Mouse (Mus musculus) layer of hippocampus, postnatal 36 days (tissue): ENCODE results near the gene Gm21905. TPM values are rescaled to one million over a fixed set of nuclear protein-coding genes. Genes with fewer than 3 reads are reported as not detected.

Experiments
- DNase-seq, 2 experiments: peaks; one replicate each; pipeline ENCODE4 v3.0.0; 2022
- total RNA-seq, 2 experiments: library from RNA; stranded (reverse); gene quantifications; 2 replicates each; pipeline ENCODE4 v1.2.3; 2021

Gm21905 gene
- total RNA-seq = not detected

DNA sequence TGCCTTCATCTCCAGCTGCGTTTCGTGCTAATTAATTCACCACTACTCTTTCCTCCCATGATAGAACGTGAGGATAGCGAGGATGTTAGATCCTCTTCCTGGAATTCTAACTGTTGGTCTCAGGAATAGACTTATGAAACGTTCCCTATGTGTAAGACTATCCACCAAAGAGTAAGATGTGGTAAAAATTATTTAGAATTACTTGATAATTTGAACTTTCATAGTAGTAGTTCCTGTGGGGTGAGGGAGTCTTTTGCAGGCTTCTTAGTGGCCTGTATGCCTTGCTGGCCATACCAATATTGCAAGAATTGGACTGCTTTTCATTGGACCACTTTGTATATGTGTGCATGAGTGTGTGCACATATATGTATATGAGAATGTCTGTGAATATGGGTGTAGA is at the start of gene Gm21905:
Gene Gm21905 (minus strand): TSS at position 101 of the 400 bp plus-strand sequence.
- no peak for DNase-seq

DNA sequence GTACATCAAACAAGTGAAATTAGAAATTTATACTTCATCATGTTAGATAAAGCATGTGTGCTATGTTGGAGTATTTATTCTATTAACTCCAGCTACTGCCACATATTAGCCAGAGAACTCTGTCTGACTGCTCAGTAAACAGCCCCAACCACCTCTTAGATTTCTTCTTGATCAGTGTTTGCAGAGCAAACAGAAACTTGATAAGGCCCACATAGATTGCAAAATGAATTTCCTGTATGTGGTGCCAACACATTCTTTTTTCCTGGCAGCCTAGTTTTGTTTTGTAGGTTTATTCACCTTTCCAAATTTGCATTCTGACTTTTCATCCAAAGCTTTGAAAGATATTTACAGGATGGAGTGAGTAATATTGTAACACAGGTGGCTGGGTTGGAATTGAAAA is 44.2 kb upstream of the Gm21905 start:
- no peak for DNase-seq

DNA sequence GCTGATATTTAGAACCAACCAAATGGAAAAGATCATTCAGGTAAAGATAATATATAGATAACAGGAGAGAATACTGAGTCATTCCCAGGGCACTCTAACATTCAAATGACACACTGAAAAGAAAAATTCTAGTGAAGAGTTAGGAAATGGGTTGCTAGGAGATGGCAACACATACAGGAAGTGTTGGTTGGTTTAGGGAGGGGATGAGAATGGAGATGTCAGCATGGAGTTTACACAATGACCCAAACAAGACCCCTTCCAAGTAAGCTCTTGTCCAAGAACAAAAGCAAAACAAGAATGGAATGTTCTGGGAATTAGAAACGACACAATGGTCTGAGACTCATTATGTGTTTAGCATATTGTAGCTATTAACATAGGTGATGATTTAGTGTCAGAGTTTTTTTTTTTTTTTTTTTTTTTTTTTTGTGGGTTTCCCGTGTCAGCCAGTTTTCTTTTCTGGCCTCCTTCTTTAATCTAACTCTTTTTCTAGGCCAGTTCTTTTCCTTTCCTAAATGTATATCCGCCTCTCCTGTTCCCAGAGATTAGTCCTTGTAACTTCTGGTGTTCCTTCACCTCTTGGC is 35.8 kb upstream of the Gm21905 start:
- DNase-seq = no peak

DNA sequence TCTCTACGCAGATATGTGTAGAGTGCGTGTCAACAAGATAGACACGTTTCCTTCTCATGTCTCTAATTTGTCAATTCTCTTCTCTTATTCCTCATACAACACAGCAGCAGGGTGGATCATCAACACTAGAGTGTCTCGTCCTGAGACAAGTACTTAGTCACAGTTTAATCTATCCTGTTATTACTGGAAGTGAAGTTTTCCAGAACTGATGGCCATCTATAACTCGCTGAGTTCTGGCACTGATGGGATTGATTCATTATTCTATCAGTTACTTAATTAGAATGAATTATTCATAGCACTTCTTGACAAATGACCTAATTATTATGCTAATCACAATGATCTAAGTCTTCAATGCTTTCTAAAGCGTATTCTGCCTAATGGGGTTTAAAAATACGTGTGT is 23.3 kb upstream of the Gm21905 start:
- no peak for DNase-seq

DNA sequence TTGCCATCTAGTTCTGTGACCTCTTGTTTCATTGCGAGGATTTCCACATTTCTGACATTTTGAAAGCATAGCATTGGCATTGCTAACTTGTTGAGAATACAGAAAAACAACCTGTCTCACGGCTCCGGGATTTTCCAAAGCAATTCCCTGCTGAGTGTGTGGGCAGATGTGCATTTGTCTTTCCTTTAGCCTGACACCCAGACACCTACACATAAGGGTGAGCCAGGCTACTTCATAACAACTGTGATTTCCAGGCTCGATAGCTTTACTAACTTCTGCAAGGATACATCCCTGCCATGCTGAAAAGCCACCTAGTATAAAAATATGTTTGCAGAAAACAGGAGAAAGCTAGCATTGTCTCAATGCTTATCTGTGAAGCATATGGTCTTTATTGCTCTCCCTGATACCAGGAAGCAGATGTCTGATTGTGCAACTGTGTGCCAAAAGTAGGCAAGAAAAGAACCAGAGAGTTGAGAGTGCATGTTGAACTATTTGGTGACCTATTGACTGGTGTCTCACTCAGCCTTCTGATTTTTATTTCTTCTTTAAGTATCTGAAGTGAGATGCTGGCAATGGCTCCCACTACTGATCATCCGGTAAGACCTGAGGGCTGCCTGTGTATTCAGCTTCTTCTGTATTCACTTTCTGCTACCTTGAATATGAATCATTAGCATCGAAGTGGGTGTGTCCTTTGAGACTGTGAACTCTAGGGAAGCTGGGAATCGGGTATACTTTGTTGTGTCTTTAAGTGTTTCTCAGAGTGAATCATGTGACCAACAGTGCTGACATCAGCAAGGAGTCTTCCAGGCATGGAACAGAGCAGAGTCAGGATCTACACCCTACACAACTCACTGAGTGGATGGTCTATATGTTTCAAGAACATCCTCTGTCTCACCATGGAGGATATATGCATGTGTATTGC is 15.7 kb upstream of the Gm21905 start:
- no peak for DNase-seq

DNA sequence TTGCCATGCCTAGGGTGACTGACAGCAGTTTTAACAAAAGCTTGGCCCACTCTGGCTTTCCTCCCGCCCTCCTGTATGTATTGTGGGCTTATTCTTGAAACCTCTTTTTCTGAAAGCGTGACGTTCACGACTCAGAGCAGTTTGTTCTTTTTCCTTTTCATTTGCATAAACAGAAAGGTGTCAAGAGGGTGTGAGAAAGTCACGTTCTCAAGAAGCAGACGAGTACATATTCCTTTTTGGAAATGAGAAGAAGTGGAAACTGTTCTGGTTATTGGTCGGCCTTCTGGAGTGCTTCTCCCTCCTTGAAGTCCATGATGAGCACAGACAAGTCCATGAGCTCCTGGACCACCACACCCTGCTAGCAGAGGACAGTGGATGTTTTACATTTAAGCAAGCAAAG is 9.3 kb upstream of the Gm21905 start:
- DNase-seq = no peak

DNA sequence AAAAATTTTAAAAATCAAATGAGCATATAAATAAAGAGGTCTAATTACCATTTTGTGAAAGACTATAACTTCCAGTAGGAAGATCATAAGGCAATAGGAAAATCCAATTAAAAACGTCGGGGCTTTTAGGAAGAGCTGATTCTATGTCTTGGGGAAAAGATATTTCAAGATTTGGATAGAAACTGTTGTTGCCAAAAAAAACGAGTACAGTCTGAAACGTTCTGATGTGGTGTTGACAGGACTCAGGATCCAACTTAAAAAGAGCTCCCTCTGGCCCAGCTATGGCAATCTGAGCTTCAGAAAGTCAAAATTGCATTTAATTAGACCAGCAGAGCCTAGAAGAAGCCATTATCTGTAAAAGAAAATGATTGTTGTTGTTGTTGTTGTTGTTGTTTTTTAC is 7.9 kb upstream of the Gm21905 start:
- no peak for DNase-seq

DNA sequence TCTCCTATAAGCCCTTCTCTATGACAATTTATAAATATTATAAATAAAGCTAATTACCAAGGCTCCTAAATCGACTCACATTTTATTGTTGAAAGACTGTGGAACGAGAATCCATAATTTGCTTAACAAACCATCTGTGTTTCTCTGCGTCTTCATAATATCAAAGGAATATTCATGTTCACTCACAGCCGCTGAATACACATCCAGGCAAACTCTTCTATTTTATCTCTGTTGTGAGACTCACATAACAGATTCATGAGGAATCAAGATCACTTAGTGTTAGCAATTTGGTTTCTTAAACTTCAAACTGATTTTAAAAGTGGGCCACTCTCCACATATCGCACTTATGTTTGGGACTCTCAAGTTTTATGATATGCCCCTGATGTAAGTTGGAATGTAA is 1.9 kb upstream of the Gm21905 start:
- DNase-seq = no peak

DNA sequence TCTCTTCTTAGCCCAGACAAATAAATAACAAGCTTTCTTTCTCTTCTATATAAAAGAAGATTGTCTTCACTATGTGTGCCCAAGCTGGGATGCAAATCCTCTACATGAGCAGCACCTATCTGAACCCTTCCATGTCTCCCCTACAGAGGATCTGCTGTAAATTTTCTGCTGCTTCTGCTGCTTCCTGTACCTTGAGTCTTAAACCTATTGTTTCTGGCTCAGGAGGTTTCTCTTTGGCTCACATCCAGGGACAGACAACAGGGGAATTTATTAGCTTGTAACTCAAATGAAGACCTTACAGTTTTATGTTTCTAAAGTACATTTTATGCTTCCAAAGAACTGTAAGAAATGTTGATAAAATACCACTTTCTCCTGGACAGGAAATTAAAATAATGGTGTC is 785 bp upstream of the Gm21905 start:
- DNase-seq = no peak

DNA sequence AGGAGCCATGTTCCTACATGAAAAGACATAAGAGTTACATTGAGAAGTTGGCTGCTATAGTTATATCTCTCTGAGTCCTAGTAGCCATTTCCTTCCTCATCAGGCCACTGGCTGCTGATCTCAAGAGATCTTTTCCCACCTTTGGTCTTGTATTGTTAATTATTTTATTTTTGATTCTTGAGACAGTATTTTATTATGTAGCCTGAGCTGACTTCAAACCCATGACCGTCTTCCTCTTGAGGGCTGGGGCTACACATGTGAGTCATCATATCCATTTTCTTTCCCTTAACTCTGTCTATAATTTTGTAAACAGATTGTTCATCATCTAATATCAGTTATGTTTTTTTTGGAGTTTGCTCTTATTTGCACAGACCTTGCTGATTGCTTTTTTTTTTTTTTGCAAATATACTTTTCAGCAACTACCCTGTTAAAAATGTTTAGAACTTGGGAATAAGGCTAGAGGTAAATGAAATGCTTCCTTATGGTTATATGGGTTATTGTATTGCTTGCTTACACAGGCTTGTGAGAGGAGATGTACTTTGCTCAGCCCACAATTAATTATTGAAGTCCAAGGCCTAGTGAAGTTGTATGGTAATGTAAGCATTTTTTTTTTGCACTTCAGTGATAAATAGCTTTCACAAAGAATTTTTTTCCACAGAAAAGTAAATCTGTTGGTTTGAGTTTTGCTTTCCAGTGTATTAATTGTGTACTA is 2.0 kb downstream of the Gm21905 start:
- no peak for DNase-seq

DNA sequence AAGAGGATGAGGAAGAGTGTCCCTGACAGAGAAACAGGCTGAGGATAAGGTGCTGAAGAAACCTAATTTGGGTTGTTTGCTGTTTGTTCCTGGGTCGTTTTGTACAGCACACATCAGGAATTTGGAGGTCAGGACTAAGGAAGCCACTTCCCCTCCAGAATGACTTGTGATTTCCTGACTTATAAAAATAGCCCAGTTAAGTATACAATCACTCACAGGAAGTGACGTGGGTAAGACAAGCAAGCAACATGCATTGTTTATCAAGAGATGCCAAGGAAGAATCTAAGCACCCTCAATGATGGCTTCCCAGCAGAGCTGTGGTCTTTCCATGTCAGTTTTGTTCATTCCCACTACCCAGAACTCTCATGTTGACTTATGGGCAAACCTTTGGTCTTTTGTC is 3.0 kb downstream of the Gm21905 start:
- DNase-seq = no peak

DNA sequence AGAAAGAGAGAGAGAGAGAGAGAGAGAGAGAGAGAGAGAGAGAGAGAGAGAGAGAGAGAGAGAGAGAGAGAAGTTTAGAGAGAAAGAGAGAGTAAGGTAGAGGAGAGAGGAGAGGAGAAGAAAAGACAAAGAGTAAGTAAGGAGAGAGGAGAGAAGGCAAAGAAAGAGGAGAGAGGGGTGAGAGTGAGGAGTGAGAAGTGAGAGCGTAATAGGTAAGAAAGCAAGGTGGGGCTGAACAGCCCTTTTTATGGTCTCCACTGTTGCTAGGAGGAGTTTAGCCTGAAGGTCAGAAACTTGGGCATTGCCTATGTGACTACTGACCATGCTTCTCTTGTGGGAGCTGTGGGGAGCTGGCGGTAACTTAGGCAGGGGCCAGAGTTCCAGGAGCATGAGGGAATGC is 4.9 kb downstream of the Gm21905 start, which contains the start of gene Gm5108:
Gene Gm5108 (plus strand): TSS at position 301 of the 400 bp plus-strand sequence.
- no peak for DNase-seq

DNA sequence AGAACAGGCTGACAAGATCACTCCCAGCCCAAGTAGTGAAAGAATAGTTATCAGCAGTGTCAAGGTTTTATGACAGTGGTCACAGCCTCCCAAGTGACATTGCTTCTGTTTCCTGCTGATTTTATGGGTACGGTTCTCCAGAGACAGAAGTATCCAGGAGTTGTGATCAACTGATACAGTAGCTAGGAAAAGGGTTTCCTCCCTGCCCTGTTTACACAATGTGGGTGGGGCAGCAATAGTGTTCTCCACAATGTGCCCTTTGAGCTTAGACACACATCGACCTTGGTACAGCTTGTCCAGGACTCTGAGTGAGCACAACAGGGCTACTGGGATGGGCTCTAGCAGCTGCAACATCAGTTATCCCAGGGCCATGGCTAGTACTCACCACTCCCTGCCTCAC is 14.6 kb downstream of the Gm21905 start:
- no peak for DNase-seq

DNA sequence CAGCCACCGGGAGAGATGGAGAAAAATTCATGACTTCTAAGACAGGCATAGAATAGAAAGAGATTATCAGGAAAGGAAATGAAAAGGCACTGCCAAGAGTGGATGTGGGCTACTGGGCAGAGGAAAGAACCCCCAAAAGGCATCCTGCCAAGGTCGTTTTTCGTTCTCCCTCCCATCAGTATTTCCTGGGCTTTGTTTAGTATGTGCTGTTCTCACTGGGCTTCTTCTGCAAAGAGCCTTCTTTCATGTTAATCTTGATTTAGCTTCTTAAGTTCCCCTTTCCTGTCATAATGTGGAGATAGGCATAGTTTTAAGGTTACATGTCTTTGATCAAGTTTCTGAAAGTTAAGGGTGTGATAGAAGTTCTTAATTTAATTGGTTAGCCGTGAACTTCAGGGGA is 15.6 kb downstream of the Gm21905 start:
- no peak for DNase-seq

DNA sequence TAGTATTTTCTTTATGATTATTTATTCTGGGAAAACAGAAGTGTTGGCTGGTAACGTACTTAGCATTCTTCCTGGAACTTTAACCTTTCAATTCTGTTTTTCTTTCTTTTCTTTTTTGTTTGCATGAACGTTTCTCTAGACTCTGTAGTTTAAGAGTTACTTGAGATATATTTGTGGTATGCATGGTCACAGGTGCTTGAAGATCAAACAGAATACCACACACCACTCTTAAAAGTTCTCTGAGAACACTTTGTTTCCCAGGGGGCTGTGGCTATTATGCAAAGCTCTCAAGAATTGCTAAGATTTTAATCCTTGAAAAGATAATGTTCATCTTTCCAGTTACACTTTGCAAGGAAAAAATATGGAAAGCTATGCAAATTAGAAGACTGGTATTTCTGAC is 41.7 kb downstream of the Gm21905 start:
- DNase-seq = no peak

DNA sequence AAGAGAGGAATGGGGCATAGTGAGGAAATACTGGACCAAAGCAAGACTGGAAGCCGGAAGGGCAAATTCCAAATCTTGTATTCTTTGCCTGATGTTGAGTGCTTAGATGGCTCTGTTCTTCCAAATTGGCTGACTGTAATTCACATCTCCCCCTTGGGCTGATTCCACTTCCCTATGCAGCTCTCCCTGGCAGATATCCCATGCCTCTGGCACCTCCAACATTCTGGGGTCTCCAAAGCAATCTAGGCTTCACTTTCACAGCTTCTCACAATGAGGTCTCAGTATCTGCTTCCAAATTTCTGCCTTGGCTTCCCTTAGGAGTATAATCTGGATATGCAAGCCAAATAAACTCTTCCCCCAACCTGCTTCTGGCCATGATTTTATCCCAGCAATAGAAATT is 47.3 kb downstream of the Gm21905 start:
- no peak for DNase-seq

DNA sequence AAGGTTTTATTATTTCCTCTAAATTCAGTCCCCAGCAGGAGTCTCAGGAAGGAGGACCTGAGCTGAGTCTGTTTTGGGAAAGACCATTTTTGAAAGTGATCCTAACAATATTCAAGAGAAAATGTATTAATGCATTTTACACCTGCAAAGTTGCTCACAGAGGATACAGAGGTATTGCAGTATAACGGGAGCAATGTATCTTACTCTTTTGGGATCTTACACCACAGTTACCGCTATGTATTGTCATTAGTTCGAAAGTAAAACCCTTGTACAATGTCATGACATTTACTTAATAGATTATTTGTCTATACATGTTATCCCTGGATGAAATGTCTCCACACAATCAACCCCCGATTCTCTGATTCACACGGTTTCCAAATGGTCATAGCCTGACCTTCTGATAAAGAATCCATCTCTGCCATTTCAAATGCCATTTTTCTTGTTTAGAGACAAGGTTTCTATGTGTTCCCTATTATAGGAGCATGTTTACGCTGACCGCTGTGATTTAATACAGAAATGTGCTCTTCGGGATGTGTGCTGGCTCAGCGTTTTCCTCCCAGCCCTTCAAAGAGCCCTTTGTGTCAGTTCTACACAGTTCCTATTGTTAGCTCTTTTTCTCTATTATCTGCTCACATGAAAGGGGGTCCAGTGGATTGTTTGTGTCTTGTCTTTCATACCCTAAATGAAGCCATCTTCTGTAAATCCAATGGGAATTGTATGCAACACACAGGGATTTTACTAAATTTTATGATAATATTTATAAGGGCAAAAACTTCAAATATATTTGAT is 61.6 kb downstream of the Gm21905 start:
- DNase-seq = no peak

DNA sequence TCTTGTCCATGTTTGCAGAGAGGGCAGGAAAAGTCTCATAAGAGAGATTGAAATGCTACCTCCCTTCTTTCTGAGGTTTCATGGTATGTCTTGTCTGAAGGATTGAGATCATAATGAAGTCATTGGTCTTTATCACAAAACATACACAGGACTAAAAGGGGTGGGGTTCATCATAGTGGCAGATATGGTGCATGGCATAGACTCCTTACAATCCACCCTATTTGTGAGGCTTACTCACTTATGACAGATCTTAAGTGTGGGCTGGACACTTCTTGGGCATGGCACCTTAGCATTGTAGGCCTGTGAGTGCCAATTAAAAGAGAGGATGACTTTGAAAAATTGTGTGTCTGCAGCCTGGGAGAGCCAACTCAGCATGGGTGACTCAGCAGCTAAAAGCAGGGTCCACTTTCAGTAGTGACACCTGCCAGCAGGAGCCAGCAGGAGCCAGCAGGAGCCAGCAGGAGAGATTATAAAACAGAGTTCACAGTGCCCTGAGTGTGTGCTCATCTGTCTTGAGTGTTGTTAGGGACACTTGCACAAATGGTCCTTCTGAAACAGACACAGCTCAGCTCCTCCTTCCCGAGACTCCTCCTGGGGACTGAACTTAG is 62.6 kb downstream of the Gm21905 start:
- no peak for DNase-seq
